Mouse (Mus musculus) B cell, adult (primary cell): ENCODE results near the gene Rtp4. TPM values are rescaled to one million over a fixed set of nuclear protein-coding genes. Genes with fewer than 3 reads are reported as not detected.

Experiments
- total RNA-seq: library from RNA; stranded (reverse); gene quantifications from 4 replicates; pipeline ENCODE4 v1.2.4, GENCODE M21; 2023; ENCODE audit not compliant: inconsistent age

Rtp4 gene
- 11.5 to 26.6 TPM (median 20.1 TPM) in 4 replicates for total RNA-seq

GRCm38 (mm10) chr16:23520235-23520871 lies at the start of gene Rtp4, which contains the start of gene Masp1:
Gene Rtp4 (plus strand): TSS chr16:23520291.
Gene Masp1 (minus strand): TSS chr16:23520815.

Other genes with a start within 250 kb of the Rtp4 start
- not detected in 4 replicates for gene Rtp1, start 91.2 kb upstream of the Rtp4 start, total RNA-seq
- not detected in 4 replicates for gene Masp1, start 524 bp downstream of the Rtp4 start, total RNA-seq